Mouse (Mus musculus) C2C12 (cell line): ENCODE results near the gene St6galnac5. TPM values are rescaled to one million over a fixed set of nuclear protein-coding genes. Genes with fewer than 3 reads are reported as not detected.

Experiments
- H3K27me3 ChIP-seq: one replicate; pipeline ENCODE4 v1.6.1; 2011; ENCODE audit not compliant: control insufficient read depth, insufficient read depth, insufficient read length
- H3K36me3 ChIP-seq: one replicate; pipeline ENCODE4 v1.6.1; 2011; ENCODE audit not compliant: control insufficient read depth, insufficient read depth
- H3K4me3 ChIP-seq: one replicate; pipeline ENCODE4 v1.5.1; 2011; ENCODE audit warnings: mild to moderate bottlenecking, control low read depth; ENCODE audit not compliant: poor library complexity, insufficient read depth, severe bottlenecking
- H3K79me2 ChIP-seq: one replicate; pipeline ENCODE4 v1.6.1; 2011; ENCODE audit not compliant: control insufficient read depth, insufficient read depth
- H3K79me3 ChIP-seq: one replicate; pipeline ENCODE4 v1.6.1; 2011; ENCODE audit warnings: low read depth, control low read depth
- H3ac ChIP-seq: one replicate; pipeline ENCODE3; 2011; ENCODE audit warnings: low read depth; ENCODE audit not compliant: control insufficient read depth, insufficient read length
- CEBPB ChIP-seq: IDR thresholded peaks from one replicate; pipeline ENCODE4 v1.6.1; 2011; ENCODE audit warnings: low read depth, mild to moderate bottlenecking, control low read depth, moderate library complexity
- CTCF ChIP-seq: IDR thresholded peaks from one replicate; pipeline ENCODE4 v1.5.1; 2011; ENCODE audit not compliant: control insufficient read depth, insufficient read depth, insufficient read length
- FOSL1 ChIP-seq: IDR thresholded peaks from one replicate; pipeline ENCODE4 v1.8.0; 2011; ENCODE audit warnings: mild to moderate bottlenecking, low read length; ENCODE audit not compliant: poor library complexity, insufficient read depth, severe bottlenecking
- MAX ChIP-seq: IDR thresholded peaks from one replicate; pipeline ENCODE4 v1.6.1; 2011; ENCODE audit warnings: mild to moderate bottlenecking, control low read depth
- MYOD1 ChIP-seq: IDR thresholded peaks from one replicate; pipeline ENCODE4 v1.6.1; 2011; ENCODE audit warnings: low read depth; ENCODE audit not compliant: control insufficient read depth, insufficient read length
- MYOG ChIP-seq: IDR thresholded peaks from one replicate; pipeline ENCODE4 v1.6.1; 2011; ENCODE audit not compliant: control insufficient read depth, insufficient read length; ENCODE audit errors: extremely low read depth
- USF1 ChIP-seq: IDR thresholded peaks from one replicate; pipeline ENCODE4 v1.6.1; 2011; ENCODE audit warnings: low read depth, mild to moderate bottlenecking, control low read depth, moderate library complexity
- long read RNA-seq, 2 experiments: library from polyadenylated mRNA; unstranded; transcript quantifications; one replicate each; pipeline ENCODE4 v2.0.0; 2019 to 2020
- polyA plus RNA-seq: library from polyadenylated mRNA; unstranded; fragments of >200 nt; fragmentation: generic; extraction: Trizol; gene quantifications from one replicate; pipeline ENCODE4 v1.2.1, GENCODE M21; 2012; ENCODE audit warnings: missing spikeins

Gene St6galnac5
- under 0.01 TPM for polyA plus RNA-seq
- long read RNA-seq, experiment 1 = 0 reads
- long read RNA-seq, experiment 2, partial matches to known transcripts = 0 of 1 reads
- long read RNA-seq, experiment 2, other reads (novel, unspliced or antisense) = 1 of 1 reads

GRCm38 (mm10) chr3:152981988-152982387, at the start of gene St6galnac5:
Gene St6galnac5, minus strand, starts transcription at chr3:152982246.
- peaks cover 31% of the 10 kb centered on the region for H3K27me3 ChIP-seq
- TF ChIP-seq MAX = no peak
- no peak for TF ChIP-seq MYOG
- TF ChIP-seq USF1 = no peak
- TF ChIP-seq CEBPB = no peak
- no peak for TF ChIP-seq MYOD1
- no peak for TF ChIP-seq FOSL1
- TF ChIP-seq CTCF = no peak

GRCm38 (mm10) chr3:153030756-153031155, 48.7 kb upstream of the St6galnac5 start:
- TF ChIP-seq MYOG = no peak
- no peak for TF ChIP-seq CEBPB
- TF ChIP-seq FOSL1 = no peak
- TF ChIP-seq USF1 = no peak
- no peak for TF ChIP-seq CTCF
- TF ChIP-seq MAX = no peak
- no peak for TF ChIP-seq MYOD1
- Histone ChIP-seq H3K27me3 (no peaks in the 10 kb centered on the region), H3K36me3 (no peaks in the 10 kb centered on the region), H3K79me2 (no peaks in the 10 kb centered on the region), H3ac (no peak overlapping the region), H3K4me3 (no peak overlapping the region), H3K79me3 (no peaks in the 10 kb centered on the region)

More at GRCm38 (mm10) chr3:152981988-152982387, at the start of gene St6galnac5:
- Histone ChIP-seq H3K79me3 (no peaks in the 10 kb centered on the region), H3K4me3 (no peak within 1 kb of the TSS), H3ac (no peak within 1 kb of the TSS), H3K79me2 (no peaks in the 10 kb centered on the region), H3K36me3 (no peaks in the 10 kb centered on the region)

GRCm38 (mm10) chr3:153024016-153024415, 42.0 kb upstream of the St6galnac5 start:
- no peak overlapping the region for H3K4me3 ChIP-seq
- no peaks in the 10 kb centered on the region for H3K79me2 ChIP-seq
- TF ChIP-seq MYOD1 = no peak
- TF ChIP-seq CTCF = no peak
- no peak for TF ChIP-seq FOSL1
- no peak for TF ChIP-seq CEBPB
- no peak for TF ChIP-seq USF1
- no peak for TF ChIP-seq MYOG
- no peaks in the 10 kb centered on the region for H3K36me3 ChIP-seq
- no peaks in the 10 kb centered on the region for H3K79me3 ChIP-seq
- no peak overlapping the region for H3ac ChIP-seq
- H3K27me3 ChIP-seq = no peaks in the 10 kb centered on the region

GRCm38 (mm10) chr3:153018051-153018450, 36.0 kb upstream of the St6galnac5 start:
- Histone ChIP-seq H3K27me3 (no peaks in the 10 kb centered on the region), H3ac (no peak overlapping the region), H3K79me2 (no peaks in the 10 kb centered on the region), H3K36me3 (no peaks in the 10 kb centered on the region), H3K4me3 (no peak overlapping the region), H3K79me3 (no peaks in the 10 kb centered on the region)
- no peak for TF ChIP-seq FOSL1
- no peak for TF ChIP-seq MAX
- no peak for TF ChIP-seq USF1
- TF ChIP-seq CTCF = no peak
- TF ChIP-seq MYOD1 = no peak
- no peak for TF ChIP-seq MYOG
- no peak for TF ChIP-seq CEBPB

- Histone ChIP-seq H3ac (no peak overlapping the region), H3K27me3 (no peaks in the 10 kb centered on the region), H3K79me3 (no peaks in the 10 kb centered on the region), H3K79me2 (no peaks in the 10 kb centered on the region), H3K36me3 (no peaks in the 10 kb centered on the region), H3K4me3 (no peak overlapping the region)
- TF ChIP-seq FOSL1 (no peak), CTCF (no peak), USF1 (no peak), MAX (no peak), CEBPB (no peak), MYOD1 (no peak), MYOG (no peak)
These were observed 34.3 kb upstream of the St6galnac5 start for GRCm38 (mm10) chr3:153016355-153016754.

- Histone ChIP-seq H3ac (no peak overlapping the region), H3K79me3 (no peaks in the 10 kb centered on the region), H3K27me3 (no peaks in the 10 kb centered on the region), H3K79me2 (no peaks in the 10 kb centered on the region), H3K36me3 (no peaks in the 10 kb centered on the region), H3K4me3 (no peak overlapping the region)
- no peak for TF ChIP-seq MYOD1
These were observed 24.8 kb upstream of the St6galnac5 start for GRCm38 (mm10) chr3:153006893-153007292.
